Mouse (Mus musculus): ENCODE measurements around the gene Cd70.

GRCm38 (mm10) chr17:57096623-57096920 lies 53.0 kb downstream of the Cd70 start:
- peak; percentile 97 for TF ChIP-seq CTCF (IDR thresholded peaks at IDR 0.05; ENCODE audit: low read depth, low read length)
- no peak for TF ChIP-seq POLR2A (IDR thresholded peaks at IDR 0.05; ENCODE audit: borderline replicate concordance, low read depth, low read length)

Data from bone marrow macrophage, adult 2 months (primary cell).